Mouse (Mus musculus) testis, adult 2 months (tissue): ENCODE measurements around the gene Rhoa.

Experiments
- CTCF ChIP-seq: fragments of 200-500 bp; IDR thresholded peaks from 2 replicates; pipeline ENCODE4 v1.5.1; 2012; ENCODE audit warnings: low read depth, mild to moderate bottlenecking, inconsistent platforms, low read length, moderate library complexity; ENCODE audit not compliant: control insufficient read depth, insufficient read depth, insufficient replicate concordance
- POLR2A ChIP-seq: fragments of 200-500 bp; IDR thresholded peaks from 2 replicates; pipeline ENCODE4 v1.6.1; 2012; ENCODE audit warnings: low read depth, mild to moderate bottlenecking, inconsistent platforms, low read length, moderate library complexity; ENCODE audit not compliant: control insufficient read depth

GRCm38 (mm10) chr9:108290016-108290750 lies 15.7 kb upstream of the Rhoa start, which contains the start of gene Nicn1:
- peak; percentile 47; the same call in 1 of the 2 replicates for TF ChIP-seq POLR2A
- no peak for TF ChIP-seq CTCF
